Mouse (Mus musculus) limb, embryonic 13.5 days (tissue): ENCODE measurements around the gene Trim40. TPM values are rescaled to one million over a fixed set of nuclear protein-coding genes. Genes with fewer than 3 reads are reported as not detected.

Experiments
- ATAC-seq: fragments of 200-750 bp; cut with Nextera tagmentation; 2 replicates; pipeline ENCODE4 v1.8.0; 2017; ENCODE audit warnings: low read depth, moderate number of reproducible peaks, moderate TSS enrichment; ENCODE audit not compliant: low FRiP score
- H3K27ac ChIP-seq: fragments of 300-500 bp; sonication (generic); 2 replicates; pipeline ENCODE4 v1.5.1; 2015; ENCODE audit warnings: inconsistent platforms, mild to moderate bottlenecking, moderate library complexity
- H3K27me3 ChIP-seq: fragments of 300-500 bp; sonication (generic); 2 replicates; pipeline ENCODE4 v1.6.1; 2015; ENCODE audit warnings: mild to moderate bottlenecking, inconsistent platforms
- H3K36me3 ChIP-seq: fragments of 300-500 bp; sonication (generic); 2 replicates; pipeline ENCODE4 v1.6.1; 2015; ENCODE audit warnings: inconsistent platforms, mild to moderate bottlenecking, moderate library complexity
- H3K4me1 ChIP-seq: fragments of 300-500 bp; sonication (generic); 2 replicates; pipeline ENCODE4 v1.6.1; 2015; ENCODE audit warnings: inconsistent platforms
- H3K4me2 ChIP-seq: fragments of 300-500 bp; sonication (generic); replicated peaks from 2 replicates; pipeline ENCODE4 v1.6.1; 2015; ENCODE audit warnings: inconsistent platforms, mild to moderate bottlenecking, moderate library complexity
- H3K4me3 ChIP-seq: fragments of 300-500 bp; sonication (generic); 2 replicates; pipeline ENCODE4 v1.5.1; 2015; ENCODE audit warnings: moderate library complexity, mild to moderate bottlenecking, inconsistent platforms
- H3K9ac ChIP-seq: fragments of 300-500 bp; sonication (generic); 2 replicates; pipeline ENCODE4 v1.6.1; 2015; ENCODE audit warnings: mild to moderate bottlenecking, inconsistent platforms
- H3K9me3 ChIP-seq: fragments of 300-500 bp; sonication (generic); 2 replicates; pipeline ENCODE4 v1.6.1; 2016; ENCODE audit warnings: inconsistent platforms
- WGBS: fragments of 180-500 bp; shearing (Covaris S2); methylation state at CpG from one replicate; pipeline ENCODE4 v1.1.7; 2015; 5-methylcytosine and 5-hydroxymethylcytosine counted together
- polyA plus RNA-seq: library from polyadenylated mRNA; unstranded; fragments of >200 nt; fragmentation: Nextera tagmentation; extraction: Ambion mirVana; gene quantifications from 2 replicates; pipeline ENCODE4 v1.2.1, GENCODE M21; 2015

The Trim40 gene
- polyA plus RNA-seq, 1 experiment from 2014 or later = not detected

- 85% methylated on average over 5 of the region's 5 CpGs for WGBS
- Histone ChIP-seq H3K27ac (no peak overlapping the region), H3K4me1 (peaks cover 5% of the 10 kb centered on the region), H3K36me3 (peaks cover 65% of the 10 kb centered on the region), H3K9me3 (no peaks in the 10 kb centered on the region), H3K27me3 (no peaks in the 10 kb centered on the region), H3K4me3 (no peak overlapping the region), H3K4me2 (no peak overlapping the region), H3K9ac (no peak overlapping the region)
- no peak for ATAC-seq
These were observed 38.3 kb downstream of the Trim40 start for GRCm38 (mm10) chr17:36851627-36852026.

- H3K36me3 ChIP-seq = peaks cover 65% of the 10 kb centered on the region
- WGBS = 77% methylated on average over 5 of the region's 5 CpGs
These were observed 38.7 kb downstream of the Trim40 start for GRCm38 (mm10) chr17:36851200-36851599.

GRCm38 (mm10) chr17:36849992-36850391, 39.9 kb downstream of the Trim40 start:
- Histone ChIP-seq H3K4me3 (no peak overlapping the region), H3K36me3 (peaks cover 57% of the 10 kb centered on the region), H3K27ac (no peak overlapping the region), H3K4me2 (no peak overlapping the region), H3K9me3 (no peaks in the 10 kb centered on the region), H3K9ac (no peak overlapping the region), H3K27me3 (no peaks in the 10 kb centered on the region), H3K4me1 (peaks cover 5% of the 10 kb centered on the region)
- 84% methylated on average over 2 of the region's 2 CpGs for WGBS
- ATAC-seq = no peak

More at GRCm38 (mm10) chr17:36851200-36851599, 38.7 kb downstream of the Trim40 start:
- H3K27ac ChIP-seq = no peak overlapping the region
- peaks cover 5% of the 10 kb centered on the region for H3K4me1 ChIP-seq
- no peak overlapping the region for H3K4me2 ChIP-seq
- no peak overlapping the region for H3K4me3 ChIP-seq
- H3K27me3 ChIP-seq = no peaks in the 10 kb centered on the region
- H3K9ac ChIP-seq = no peak overlapping the region
- ATAC-seq = no peak
- no peaks in the 10 kb centered on the region for H3K9me3 ChIP-seq

DNA sequence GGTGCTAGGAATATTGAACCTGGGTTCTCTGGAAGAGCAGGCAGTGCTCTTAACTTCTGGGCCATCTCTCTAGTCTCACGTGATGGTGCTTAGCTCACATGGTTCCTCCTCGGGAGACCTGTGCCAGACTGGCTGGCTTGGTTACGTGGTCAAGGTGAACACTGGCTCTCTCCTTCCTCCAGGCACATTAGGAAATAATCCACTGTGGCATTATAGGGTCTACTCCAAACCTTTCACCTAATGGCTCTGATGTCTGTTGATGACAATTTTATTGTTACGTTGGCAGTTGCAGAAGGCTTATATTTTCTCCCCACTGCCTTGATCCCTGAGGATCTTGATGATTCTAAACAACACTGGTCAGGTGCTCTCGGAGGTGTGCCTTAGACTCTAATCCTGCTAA, 41.0 kb downstream of the Trim40 start:
- Histone ChIP-seq H3K36me3 (peaks cover 46% of the 10 kb centered on the region), H3K9ac (no peak overlapping the region), H3K9me3 (no peaks in the 10 kb centered on the region), H3K27ac (no peak overlapping the region), H3K4me1 (peaks cover 9% of the 10 kb centered on the region), H3K4me2 (no peak overlapping the region), H3K27me3 (no peaks in the 10 kb centered on the region), H3K4me3 (no peak overlapping the region)
- WGBS = 74% methylated on average over 5 of the region's 5 CpGs
- ATAC-seq = no peak

DNA sequence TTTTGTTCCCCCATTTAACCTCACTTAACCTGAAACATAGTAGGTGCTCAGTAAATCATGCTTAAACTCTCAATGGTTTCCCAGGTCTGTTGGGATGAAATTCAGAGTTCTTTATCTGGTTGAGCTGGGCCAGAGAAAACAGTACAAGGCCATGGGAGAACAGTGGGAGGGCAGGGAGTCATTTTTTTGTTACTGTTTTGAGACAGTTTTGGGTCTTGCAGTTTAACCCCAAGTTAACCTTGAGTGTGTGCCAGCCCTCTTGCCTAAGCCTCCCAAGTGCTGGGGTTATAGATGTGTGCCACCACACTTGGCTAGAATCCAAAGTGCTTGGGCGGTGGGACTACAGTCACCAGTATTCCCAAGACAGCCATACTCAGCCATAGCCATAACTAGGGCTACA, 45.2 kb downstream of the Trim40 start:
- 64% methylated on average over 1 of the region's 1 CpGs for WGBS
- no peak overlapping the region for H3K27ac ChIP-seq
- peaks cover 18% of the 10 kb centered on the region for H3K36me3 ChIP-seq
- ATAC-seq = no peak
- H3K4me2 ChIP-seq = no peak overlapping the region
- H3K9ac ChIP-seq = no peak overlapping the region
- H3K9me3 ChIP-seq = no peaks in the 10 kb centered on the region
- no peak overlapping the region for H3K4me3 ChIP-seq
- H3K27me3 ChIP-seq = no peaks in the 10 kb centered on the region
- peaks cover 19% of the 10 kb centered on the region for H3K4me1 ChIP-seq

- no peak overlapping the region for H3K4me2 ChIP-seq
- no peak overlapping the region for H3K27ac ChIP-seq
- no peaks in the 10 kb centered on the region for H3K27me3 ChIP-seq
- no peak for ATAC-seq
- H3K9ac ChIP-seq = no peak overlapping the region
- H3K4me3 ChIP-seq = no peak overlapping the region
- H3K36me3 ChIP-seq = peaks cover 18% of the 10 kb centered on the region
- H3K9me3 ChIP-seq = no peaks in the 10 kb centered on the region
- H3K4me1 ChIP-seq = peaks cover 19% of the 10 kb centered on the region
These were observed 45.6 kb downstream of the Trim40 start for GRCm38 (mm10) chr17:36844286-36844719.

DNA sequence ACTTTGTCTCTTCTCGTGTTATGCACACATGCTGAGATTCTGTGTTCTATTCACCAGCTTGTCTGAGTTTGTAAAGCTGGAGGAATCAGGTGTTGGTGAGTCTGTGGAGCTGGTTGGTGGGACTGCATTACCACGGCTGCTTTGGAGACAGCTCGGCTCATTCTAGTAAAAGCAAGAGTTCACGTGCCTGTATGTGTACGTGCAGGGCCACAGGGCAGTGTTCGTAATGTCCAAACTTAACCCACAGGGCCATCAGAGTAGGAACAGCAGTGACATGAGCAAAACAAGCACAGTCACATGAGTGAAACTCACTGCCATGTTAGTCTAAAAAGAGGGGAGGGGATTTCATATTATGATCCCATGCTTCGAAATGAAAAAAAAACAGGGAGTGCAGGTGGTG, 46.2 kb downstream of the Trim40 start:
- Histone ChIP-seq H3K36me3 (peaks cover 22% of the 10 kb centered on the region), H3K9ac (no peak overlapping the region), H3K27ac (no peak overlapping the region), H3K4me3 (no peak overlapping the region), H3K4me2 (no peak overlapping the region), H3K9me3 (no peaks in the 10 kb centered on the region), H3K4me1 (peaks cover 14% of the 10 kb centered on the region), H3K27me3 (no peaks in the 10 kb centered on the region)
- no peak for ATAC-seq
- 81% methylated on average over 7 of the region's 7 CpGs for WGBS

DNA sequence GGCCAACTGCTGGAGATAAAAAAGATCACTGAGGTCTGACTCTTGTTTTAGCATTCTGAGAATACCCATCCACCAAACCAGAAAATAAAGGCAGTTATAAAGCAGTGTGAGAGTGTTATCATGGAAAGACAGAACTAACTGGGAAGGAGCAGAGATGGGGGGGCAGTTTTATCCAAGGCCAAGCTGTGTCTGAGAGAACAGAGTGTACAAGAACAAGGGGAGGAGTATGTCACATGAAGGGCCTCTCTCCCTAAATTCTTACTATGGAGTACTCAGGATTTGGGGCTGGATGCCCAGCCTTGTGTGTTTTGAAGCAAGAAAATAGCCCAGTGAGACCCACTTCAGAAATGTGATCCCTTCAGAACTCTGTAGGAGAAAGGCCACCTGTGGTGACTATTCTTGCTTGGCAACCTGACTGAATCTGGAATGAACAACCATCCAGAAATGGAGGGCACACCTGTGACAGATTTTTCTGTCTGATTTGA, 48.9 kb downstream of the Trim40 start:
- Histone ChIP-seq H3K4me1 (peaks cover 31% of the 10 kb centered on the region), H3K36me3 (peaks cover 12% of the 10 kb centered on the region), H3K27ac (no peak overlapping the region), H3K4me2 (no peak overlapping the region), H3K9me3 (no peaks in the 10 kb centered on the region), H3K4me3 (no peak overlapping the region), H3K9ac (no peak overlapping the region), H3K27me3 (no peaks in the 10 kb centered on the region)
- ATAC-seq = no peak

DNA sequence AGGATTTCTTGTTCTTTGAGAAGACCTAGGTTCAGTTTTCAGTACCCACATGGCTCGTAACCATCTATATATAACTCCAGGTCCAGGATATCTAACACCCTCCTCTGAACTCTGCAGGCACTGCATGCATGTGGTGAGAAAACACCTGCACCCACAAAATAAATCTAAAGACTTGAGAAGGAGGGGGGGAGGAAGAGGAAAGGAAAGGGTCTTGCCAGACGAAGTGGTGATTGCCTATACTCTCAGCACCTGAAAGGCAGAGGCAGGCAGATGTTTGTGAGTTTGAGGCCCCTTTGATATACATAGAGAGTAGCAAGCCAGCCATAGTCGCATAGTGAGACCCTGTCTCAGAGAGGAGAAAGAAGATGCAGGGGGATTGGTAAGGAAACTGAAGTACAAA, 50.0 kb downstream of the Trim40 start:
- H3K9ac ChIP-seq = no peak overlapping the region
- no peak overlapping the region for H3K27ac ChIP-seq
- no peak for ATAC-seq
- no peak overlapping the region for H3K4me2 ChIP-seq
- H3K36me3 ChIP-seq = peaks cover 11% of the 10 kb centered on the region; the same call in 1 of the 2 replicates
- H3K9me3 ChIP-seq = no peaks in the 10 kb centered on the region
- WGBS = 73% methylated on average over 3 of the region's 3 CpGs
- peaks cover 35% of the 10 kb centered on the region for H3K4me1 ChIP-seq
- H3K27me3 ChIP-seq = no peaks in the 10 kb centered on the region
- no peak overlapping the region for H3K4me3 ChIP-seq

- Histone ChIP-seq H3K4me2 (no peak overlapping the region), H3K4me1 (peaks cover 31% of the 10 kb centered on the region), H3K9me3 (no peaks in the 10 kb centered on the region), H3K27me3 (no peaks in the 10 kb centered on the region), H3K9ac (no peak overlapping the region), H3K27ac (no peak overlapping the region), H3K4me3 (no peak overlapping the region), H3K36me3 (peaks cover 11% of the 10 kb centered on the region; the same call in 1 of the 2 replicates)
- no peak for ATAC-seq
- 84% methylated on average over 5 of the region's 5 CpGs for WGBS
These were observed 50.9 kb downstream of the Trim40 start for GRCm38 (mm10) chr17:36839001-36839400.

DNA sequence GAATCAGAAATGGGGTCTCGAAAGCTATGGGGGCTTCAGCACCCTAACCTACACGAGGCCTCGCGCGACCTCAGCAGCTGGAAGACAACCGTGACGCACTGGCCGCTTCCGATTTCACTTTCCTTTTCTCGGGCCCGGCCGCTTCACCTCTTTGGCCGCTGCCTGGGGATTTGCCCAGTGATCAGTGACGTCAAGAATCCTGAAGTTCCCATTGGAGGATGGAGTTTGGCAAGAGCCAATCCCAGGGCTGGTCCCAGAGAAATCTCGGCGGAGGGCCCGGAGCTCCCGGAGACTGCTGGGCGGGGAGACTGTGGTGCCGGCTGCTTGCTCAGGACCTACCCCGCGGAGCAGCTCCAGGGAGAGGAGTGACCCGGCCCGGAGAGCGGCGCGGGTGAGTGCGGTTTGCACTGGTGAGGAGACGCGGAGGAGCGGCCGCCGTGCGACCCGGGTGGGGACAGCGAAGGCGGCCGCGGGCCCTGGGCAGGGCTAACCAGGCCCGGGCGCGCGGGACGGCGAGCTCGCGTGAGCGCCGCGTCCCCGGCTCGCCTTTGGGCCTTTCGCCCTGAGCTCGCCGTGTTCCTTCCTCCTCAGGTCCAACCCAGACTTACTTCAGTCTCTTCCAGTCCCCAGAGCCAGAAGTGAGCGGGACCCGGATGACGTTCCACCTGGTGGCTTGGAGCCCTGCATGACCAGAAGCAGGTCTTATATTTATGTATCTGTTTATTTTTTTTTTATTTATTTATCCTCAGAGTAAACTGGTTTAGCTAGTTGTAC, 52.9 kb downstream of the Trim40 start, which contains the start of gene Trim26:
Gene Trim26, plus strand, starts transcription at position 261 of the 774 bp plus-strand sequence.
- WGBS = under 1% methylated on average over 58 of the region's 58 CpGs
- H3K4me1 ChIP-seq = peaks cover 27% of the 10 kb centered on the region
- no peaks in the 10 kb centered on the region for H3K9me3 ChIP-seq
- peak within 1 kb of the TSS; percentile 91 for H3K27ac ChIP-seq
- 0 out of 2 replicates have a peak, but pooled peaks cover 5% of the 10 kb centered on the region for H3K36me3 ChIP-seq
- no peaks in the 10 kb centered on the region for H3K27me3 ChIP-seq
- peak within 1 kb of the TSS; percentile 84 for H3K9ac ChIP-seq
- peak within 1 kb of the TSS; percentile 69 for H3K4me2 ChIP-seq
- peak; percentile 98 for ATAC-seq
- H3K4me3 ChIP-seq = peak within 1 kb of the TSS; percentile 69

DNA sequence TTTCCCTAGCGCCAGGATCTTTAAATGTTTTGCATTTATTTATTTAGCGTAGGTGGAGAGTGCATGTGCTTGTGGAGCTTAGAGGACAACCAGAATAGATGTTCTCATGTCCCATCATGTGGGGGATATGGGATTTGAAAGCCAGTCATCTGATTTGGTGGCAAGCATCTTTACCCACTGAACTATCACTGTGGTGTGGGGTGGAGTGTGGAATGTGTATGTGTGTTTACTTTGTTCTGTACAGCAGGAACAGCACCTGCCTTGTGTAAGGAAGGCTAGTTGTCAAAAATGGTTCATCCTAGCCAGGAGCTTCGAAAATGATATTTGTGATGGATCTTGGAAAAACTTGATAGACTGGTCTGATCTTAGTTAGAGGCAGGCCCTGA, 53.5 kb downstream of the Trim40 start:
- WGBS = 13% methylated on average over 3 of the region's 3 CpGs
- Histone ChIP-seq H3K27ac (peak overlapping the region; percentile 91), H3K36me3 (0 out of 2 replicates have a peak, but pooled peaks cover 4% of the 10 kb centered on the region), H3K9me3 (no peaks in the 10 kb centered on the region), H3K9ac (peak overlapping the region; percentile 69), H3K4me3 (peak overlapping the region; percentile 69), H3K27me3 (no peaks in the 10 kb centered on the region), H3K4me2 (peak overlapping the region; percentile 69), H3K4me1 (peaks cover 27% of the 10 kb centered on the region)
- peak; percentile 17 for ATAC-seq
